Mouse (Mus musculus) thymus, adult 2 months (tissue): ENCODE measurements around the gene Araf. TPM values are rescaled to one million over a fixed set of nuclear protein-coding genes. Genes with fewer than 3 reads are reported as not detected.

ENCODE experiments used
- DNase-seq: peaks from one replicate; pipeline ENCODE4 v3.0.0; 2021
- H3K27ac ChIP-seq: fragments of 200-500 bp; 2 replicates; pipeline ENCODE4 v1.5.1; 2012; ENCODE audit warnings: low read length, control low read depth; ENCODE audit not compliant: control insufficient read depth, insufficient read depth
- H3K27me3 ChIP-seq: fragments of 200-500 bp; 2 replicates; pipeline ENCODE4 v1.6.1; 2012; ENCODE audit warnings: mild to moderate bottlenecking, low read length, moderate library complexity, mixed read lengths; ENCODE audit not compliant: control insufficient read depth, insufficient read depth
- H3K36me3 ChIP-seq: fragments of 200-500 bp; 2 replicates; pipeline ENCODE4 v1.6.1; 2012; ENCODE audit warnings: mild to moderate bottlenecking, low read length, moderate library complexity; ENCODE audit not compliant: control insufficient read depth, insufficient read depth
- H3K4me1 ChIP-seq: fragments of 200-500 bp; replicated peaks from 2 replicates; pipeline ENCODE4 v1.6.1; 2012; ENCODE audit warnings: low read length; ENCODE audit not compliant: control insufficient read depth, insufficient read depth
- H3K4me3 ChIP-seq: fragments of 200-500 bp; 2 replicates; pipeline ENCODE4 v1.5.1; 2012; ENCODE audit warnings: mild to moderate bottlenecking, low read length, control low read depth, moderate library complexity; ENCODE audit not compliant: control insufficient read depth, insufficient read depth
- CTCF ChIP-seq: fragments of 200-500 bp; IDR thresholded peaks from 2 replicates; pipeline ENCODE4 v1.5.1; 2012; ENCODE audit warnings: mild to moderate bottlenecking, control low read depth, low read length, moderate library complexity, borderline replicate concordance; ENCODE audit not compliant: control insufficient read depth, poor library complexity, insufficient read depth; ENCODE audit errors: extremely low read depth
- POLR2A ChIP-seq: fragments of 200-500 bp; IDR thresholded peaks from 2 replicates; pipeline ENCODE4 v1.6.1; 2012; ENCODE audit warnings: mild to moderate bottlenecking, low read length, control low read depth, moderate library complexity; ENCODE audit not compliant: control insufficient read depth, poor library complexity, insufficient read depth; ENCODE audit errors: extremely low read depth
- WGBS: fragments of 180-500 bp; shearing (Covaris S2); methylation state at CpG from one replicate; pipeline ENCODE4 v1.1.7; 2018; 5-methylcytosine and 5-hydroxymethylcytosine counted together
- polyA plus RNA-seq: library from polyadenylated mRNA; depleted of rRNA; stranded (reverse); fragments of >200 nt; gene quantifications from 2 replicates; pipeline ENCODE4 v1.2.3, GENCODE M21; 2012

The Araf gene
- polyA plus RNA-seq, 1 experiment: 224 TPM

GRCm38 (mm10) chrX:20863161-20864101 is 65.8 kb downstream of the Araf start:
- no peak overlapping the region for H3K4me3 ChIP-seq
- TF ChIP-seq CTCF (no peak), POLR2A (no peak)
- no peak overlapping the region for H3K27ac ChIP-seq
- WGBS: 46% methylated on average over 9 of the region's 9 CpGs
- no peaks in the 10 kb centered on the region for H3K36me3 ChIP-seq
- DNase-seq: no peak
- peaks cover 10% of the 10 kb centered on the region for H3K4me1 ChIP-seq
- H3K27me3 ChIP-seq: no peaks in the 10 kb centered on the region

GRCm38 (mm10) chrX:20868091-20868490 is 70.5 kb downstream of the Araf start:
- no peaks in the 10 kb centered on the region for H3K27me3 ChIP-seq
- H3K36me3 ChIP-seq: no peaks in the 10 kb centered on the region
- 90% methylated on average over 4 of the region's 4 CpGs for WGBS
- no peak overlapping the region for H3K4me3 ChIP-seq
- H3K4me1 ChIP-seq: peaks cover 7% of the 10 kb centered on the region
- TF ChIP-seq CTCF (no peak), POLR2A (no peak)
- DNase-seq: no peak
- H3K27ac ChIP-seq: no peak overlapping the region

GRCm38 (mm10) chrX:20869203-20869602 is 71.6 kb downstream of the Araf start:
- H3K27ac ChIP-seq: no peak overlapping the region
- H3K4me1 ChIP-seq: no peaks in the 10 kb centered on the region
- H3K27me3 ChIP-seq: no peaks in the 10 kb centered on the region
- no peak for DNase-seq
- TF ChIP-seq POLR2A: no peak
- no peak for TF ChIP-seq CTCF
- H3K36me3 ChIP-seq: no peaks in the 10 kb centered on the region
- H3K4me3 ChIP-seq: no peak overlapping the region
- 90% methylated on average over 1 of the region's 1 CpGs for WGBS

DNA sequence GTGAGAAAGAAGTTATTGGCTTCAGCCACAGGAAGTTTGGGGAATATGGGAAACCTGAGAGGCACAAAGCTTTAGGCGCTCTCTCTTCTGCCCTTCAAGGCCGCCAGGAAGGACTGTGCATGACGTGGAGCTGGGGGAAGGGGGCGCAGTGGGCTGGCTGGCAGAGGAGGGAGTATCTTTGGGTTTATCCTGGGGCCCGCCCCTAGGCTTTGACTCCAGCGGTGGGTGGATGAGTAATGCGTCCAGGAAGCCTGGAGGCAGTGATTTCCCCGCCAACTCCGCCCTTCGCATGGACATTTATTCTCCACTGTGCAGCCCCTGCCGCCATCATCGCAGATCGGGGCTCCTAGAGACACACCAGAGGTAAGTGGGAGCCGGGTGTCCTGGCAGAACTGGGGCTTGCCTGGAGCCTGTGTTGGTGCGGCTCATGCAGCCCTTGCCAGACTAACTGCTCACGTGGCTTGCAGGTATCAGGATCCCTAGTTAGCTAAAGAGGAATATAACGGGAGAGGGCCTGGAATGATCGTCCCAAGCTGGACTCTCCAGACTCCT is 72.4 kb downstream of the Araf start, which contains the start of gene Timp1:
Timp1 (plus strand) TSS at position 205 of the 552 bp plus-strand sequence.
- Histone ChIP-seq H3K4me1 (no peaks in the 10 kb centered on the region), H3K27me3 (no peaks in the 10 kb centered on the region), H3K36me3 (no peaks in the 10 kb centered on the region), H3K27ac (no peak within 1 kb of the TSS), H3K4me3 (no peak within 1 kb of the TSS)
- DNase-seq: no peak
- 20% methylated on average over 18 of the region's 18 CpGs for WGBS
- no peak for TF ChIP-seq POLR2A
- no peak for TF ChIP-seq CTCF

- Histone ChIP-seq H3K27ac (no peak overlapping the region), H3K4me1 (no peaks in the 10 kb centered on the region), H3K27me3 (no peaks in the 10 kb centered on the region), H3K36me3 (no peaks in the 10 kb centered on the region), H3K4me3 (no peak overlapping the region)
- WGBS: 56% methylated on average over 10 of the region's 11 CpGs
- TF ChIP-seq POLR2A: no peak
- no peak for TF ChIP-seq CTCF
- DNase-seq: no peak
These were observed 75.4 kb downstream of the Araf start for GRCm38 (mm10) chrX:20872928-20873500.

DNA sequence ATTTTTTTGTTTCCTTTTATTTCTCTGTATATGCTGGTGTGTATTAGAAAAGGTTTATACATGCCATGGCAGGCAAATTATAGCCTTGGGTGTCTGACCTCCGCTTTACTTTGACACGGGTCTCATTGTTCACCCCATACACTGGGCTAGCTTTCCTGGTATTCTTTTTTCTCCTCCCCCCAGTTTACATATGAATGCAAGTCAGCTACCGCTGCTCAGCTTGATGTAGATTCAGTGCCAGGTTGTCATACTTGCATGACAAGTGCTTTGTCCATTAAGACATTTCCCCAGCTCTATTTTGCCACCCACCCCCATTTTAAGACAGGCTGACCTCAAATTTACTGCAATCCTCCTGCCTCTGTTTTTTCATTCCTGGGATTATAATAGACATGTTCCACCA is 77.6 kb downstream of the Araf start:
- 82% methylated on average over 3 of the region's 3 CpGs for WGBS
- Histone ChIP-seq H3K4me3 (no peak overlapping the region), H3K27ac (no peak overlapping the region), H3K27me3 (no peaks in the 10 kb centered on the region), H3K36me3 (no peaks in the 10 kb centered on the region), H3K4me1 (no peaks in the 10 kb centered on the region)
- TF ChIP-seq CTCF (no peak), POLR2A (no peak)
- DNase-seq: no peak
